Mouse (Mus musculus) gastrocnemius, postnatal 4 days (tissue): ENCODE data around the gene Chd6. TPM values are rescaled to one million over a fixed set of nuclear protein-coding genes. Genes with fewer than 3 reads are reported as not detected.

Experiments
- DNase-seq, 2 experiments: peaks; one replicate each; pipeline ENCODE4 v3.0.0; 2021 to 2022; ENCODE audit warnings: low spot score in 2 of 2, mixed read lengths in 2 of 2
- total RNA-seq, 2 experiments: library from RNA; stranded (reverse); gene quantifications; 2 replicates each; pipeline ENCODE4 v1.2.3; 2021

Chd6 gene
- total RNA-seq, 2 experiments from 2014 or later: 40.4 to 41.8 TPM

GRCm38 (mm10) chr2:161076262-161076661, 32.6 kb downstream of the Chd6 start:
- no peak for DNase-seq

- DNase-seq: no peak
These were observed 33.3 kb downstream of the Chd6 start for GRCm38 (mm10) chr2:161075553-161075952.

DNA sequence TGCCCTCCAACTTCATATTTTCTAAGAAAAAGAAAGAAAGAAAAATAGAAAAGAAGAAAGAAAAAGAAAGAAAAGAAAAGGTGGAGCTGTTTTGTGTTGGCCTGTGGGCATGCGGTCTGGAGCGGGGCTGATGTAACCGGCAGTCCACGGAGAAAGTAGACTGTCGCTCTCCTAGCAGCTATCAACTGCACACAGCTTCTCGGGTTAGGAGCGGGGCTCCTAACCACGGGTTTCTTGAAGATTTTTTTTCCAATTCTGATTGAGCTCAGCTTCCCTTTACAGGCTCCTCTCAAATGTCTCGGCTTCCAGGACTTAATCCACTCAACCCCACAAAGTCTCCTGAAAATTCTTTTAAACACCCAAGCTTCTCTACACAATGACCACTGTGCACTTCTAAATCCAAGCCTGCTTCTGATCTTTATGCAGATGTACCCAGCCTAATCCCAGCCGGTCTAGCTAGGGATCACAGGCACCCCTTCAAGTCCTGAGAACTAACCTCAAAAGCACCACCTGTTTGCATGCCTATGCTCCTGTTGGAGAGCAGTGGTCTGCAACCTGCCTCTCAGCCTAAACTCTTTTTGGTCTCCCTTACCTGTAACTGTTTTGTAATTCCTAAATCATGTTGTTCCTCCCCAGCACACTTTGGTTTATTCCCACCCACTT, 42.6 kb downstream of the Chd6 start:
- DNase-seq: no peak

DNA sequence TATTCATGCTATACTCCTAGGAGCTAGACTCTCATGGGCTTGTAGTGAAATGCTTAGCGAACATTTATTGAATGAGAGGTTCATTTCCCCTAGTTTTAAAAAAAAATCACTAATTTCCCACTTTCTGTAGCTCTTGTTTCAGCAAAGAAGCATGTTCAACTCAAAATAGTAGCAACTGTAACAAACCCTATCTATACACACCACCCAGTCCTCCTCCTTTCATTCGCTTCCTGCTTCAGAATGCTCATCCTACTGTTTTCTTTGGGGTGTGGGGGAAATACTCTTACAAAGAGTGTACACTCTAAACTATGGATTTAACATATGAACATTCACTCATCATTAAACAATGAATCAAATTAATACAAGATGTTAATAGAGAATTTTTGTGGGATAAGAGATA, 43.3 kb downstream of the Chd6 start:
- DNase-seq: no peak

DNA sequence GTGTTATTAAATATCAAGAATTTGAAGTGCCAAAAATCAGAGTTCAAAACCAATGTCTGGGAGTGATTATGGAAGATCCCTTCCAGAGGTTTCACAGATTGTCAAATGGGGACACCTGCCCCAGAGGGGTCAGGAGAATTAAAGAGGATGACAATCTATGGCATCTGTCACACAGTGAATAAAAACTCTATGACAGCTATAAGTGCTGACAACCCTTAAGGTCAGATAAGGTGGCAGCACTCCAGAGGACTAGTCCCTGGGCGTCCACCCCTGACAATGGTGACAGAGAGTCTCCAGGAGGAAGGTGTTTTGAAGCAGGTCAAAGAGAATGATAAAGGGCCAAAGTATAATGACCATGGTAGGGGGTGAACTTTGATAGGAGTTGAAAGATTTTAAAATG, 44.0 kb downstream of the Chd6 start:
- DNase-seq: no peak

DNA sequence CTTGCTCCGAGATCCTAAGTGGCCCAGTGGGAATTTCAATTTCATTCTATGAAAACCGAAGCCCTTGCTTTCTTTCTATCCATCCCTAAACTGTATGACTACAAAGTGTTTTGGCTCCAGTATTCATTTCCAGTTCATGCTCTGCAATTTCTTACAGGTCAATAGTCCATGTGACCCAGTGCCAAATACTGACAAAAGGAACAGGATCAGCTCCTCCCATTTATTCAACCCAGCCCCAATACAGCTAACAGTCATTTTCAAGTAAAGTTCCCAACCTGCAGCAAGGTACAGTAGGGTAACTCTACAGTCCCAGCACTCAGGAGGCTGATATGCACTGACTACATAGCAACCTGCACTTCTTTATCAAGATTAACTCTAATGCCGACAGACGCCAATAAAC, 50.0 kb downstream of the Chd6 start:
- no peak for DNase-seq

DNA sequence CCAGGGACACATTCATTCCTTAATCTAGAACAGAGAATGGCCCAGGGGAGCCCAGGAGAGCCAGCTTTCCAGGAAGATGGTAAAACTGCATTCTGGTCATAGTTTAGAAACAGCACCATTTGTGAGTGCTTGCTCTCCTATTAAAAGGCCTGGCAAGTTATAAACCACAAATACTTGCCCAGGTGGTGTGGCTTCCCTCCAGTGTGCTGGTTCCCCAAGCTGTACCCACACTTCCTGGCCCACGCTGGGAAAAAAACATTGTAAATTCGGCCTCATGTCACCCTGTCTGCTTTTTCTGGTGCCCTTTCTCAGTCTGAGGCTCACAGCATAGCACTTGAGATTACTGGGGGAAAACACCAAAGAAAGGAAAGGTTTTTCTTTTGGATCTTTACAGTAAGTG, 55.1 kb downstream of the Chd6 start:
- DNase-seq: no peak

- no peak for DNase-seq
These were observed 56.7 kb downstream of the Chd6 start for GRCm38 (mm10) chr2:161052175-161052574.

DNA sequence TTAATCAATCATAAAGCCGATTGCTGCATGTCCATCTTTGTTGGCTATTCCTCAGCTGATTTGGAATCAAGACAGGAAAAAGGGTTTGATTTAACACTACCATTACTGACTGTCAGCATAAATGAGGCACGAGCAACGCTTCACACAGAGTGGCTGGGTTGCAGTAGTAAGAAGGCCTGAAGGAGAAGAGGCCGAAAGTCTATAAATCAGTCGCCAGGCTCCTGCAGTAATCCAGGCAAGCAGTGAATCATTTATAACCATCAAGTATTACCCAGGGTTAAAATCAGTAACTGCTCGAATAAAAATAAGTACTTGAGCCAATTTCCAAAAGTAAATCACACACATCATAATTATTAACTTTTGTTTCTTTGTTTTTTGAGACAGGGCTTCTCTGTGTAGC, 59.4 kb downstream of the Chd6 start:
- no peak for DNase-seq

GRCm38 (mm10) chr2:161044492-161045201, 64.2 kb downstream of the Chd6 start:
- no peak for DNase-seq

GRCm38 (mm10) chr2:161042874-161043273, 66.0 kb downstream of the Chd6 start:
- no peak for DNase-seq

DNA sequence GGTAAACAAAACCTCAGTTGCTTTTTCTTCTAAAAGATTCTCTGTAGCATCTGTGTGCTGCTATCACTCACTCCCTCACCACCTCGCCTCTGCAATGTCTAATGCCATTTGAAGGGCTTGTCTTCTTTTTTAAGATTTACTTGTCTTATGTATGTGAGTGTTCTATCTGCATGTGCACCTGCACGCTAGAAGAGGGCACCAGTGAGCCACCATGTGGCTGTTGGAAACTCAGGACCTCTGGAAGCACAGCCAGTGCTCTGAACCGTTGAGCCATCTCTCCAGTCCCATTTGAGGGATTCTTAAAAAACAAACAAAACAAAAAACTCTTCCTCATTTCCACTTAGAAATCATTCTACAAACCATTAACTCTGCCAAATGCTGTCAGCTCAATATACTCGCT, 68.1 kb downstream of the Chd6 start:
- no peak for DNase-seq

DNA sequence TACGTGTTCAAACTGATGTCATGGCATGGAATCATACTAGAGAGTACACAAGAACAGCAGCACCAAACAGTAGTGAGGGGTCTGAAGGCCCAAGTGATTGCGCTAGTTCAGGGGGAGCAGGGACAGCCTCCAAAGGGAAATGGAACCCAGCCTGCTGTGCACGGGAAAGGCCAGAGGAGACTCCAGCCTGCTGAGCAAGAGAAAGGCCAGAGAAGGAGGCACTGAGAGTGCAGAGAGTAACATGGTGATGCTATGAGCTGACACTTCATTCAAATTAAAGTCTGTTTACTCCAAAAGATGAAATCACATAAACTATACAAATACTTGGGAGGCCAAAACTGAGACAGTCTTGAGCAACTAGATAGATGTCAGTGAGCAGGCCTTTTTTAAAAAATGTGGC, 71.1 kb downstream of the Chd6 start:
- no peak for DNase-seq

GRCm38 (mm10) chr2:161033141-161033540, 75.7 kb downstream of the Chd6 start:
- DNase-seq: no peak

GRCm38 (mm10) chr2:161032394-161032793, 76.5 kb downstream of the Chd6 start:
- DNase-seq: no peak

GRCm38 (mm10) chr2:161024606-161025005, 84.3 kb downstream of the Chd6 start:
- no peak for DNase-seq

- no peak for DNase-seq
These were observed 91.0 kb downstream of the Chd6 start for GRCm38 (mm10) chr2:161017913-161018312.

GRCm38 (mm10) chr2:161012577-161013251, 96.2 kb downstream of the Chd6 start:
- DNase-seq: no peak

GRCm38 (mm10) chr2:161004338-161004737, 104.5 kb downstream of the Chd6 start:
- DNase-seq: no peak

GRCm38 (mm10) chr2:160996987-160997763, 111.7 kb downstream of the Chd6 start:
- DNase-seq: no peak

GRCm38 (mm10) chr2:160994181-160994580, 114.7 kb downstream of the Chd6 start:
- no peak for DNase-seq

DNA sequence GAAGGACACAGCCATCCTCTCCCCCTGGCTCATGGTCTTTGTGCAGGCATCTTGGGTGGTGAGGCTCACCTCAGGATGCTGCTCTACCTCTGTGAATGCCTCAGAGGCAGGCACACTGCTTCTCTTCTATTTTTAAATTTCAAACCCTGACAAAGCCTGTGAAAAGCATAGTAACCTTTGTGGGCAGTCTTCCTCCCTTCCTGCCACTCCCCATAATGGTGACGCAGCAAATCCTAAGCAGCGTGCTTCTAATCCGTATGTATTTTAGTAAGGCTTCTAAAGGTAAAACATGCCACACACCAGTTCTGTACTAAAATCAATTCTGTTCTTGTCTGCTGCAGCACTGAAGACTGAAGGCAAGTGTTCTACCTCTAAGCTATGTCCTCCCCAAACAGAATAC, 116.4 kb downstream of the Chd6 start:
- no peak for DNase-seq
